Mouse (Mus musculus) sigmoid colon, adult 10 weeks (tissue): ENCODE results near the gene Adam4. TPM values are rescaled to one million over a fixed set of nuclear protein-coding genes. Genes with fewer than 3 reads are reported as not detected.

Experiments used
- polyA plus RNA-seq: library from polyadenylated mRNA; stranded (reverse); fragments of 350-450 nt; fragmentation: Illumina TruSeq; extraction: RNeasy Lipid Tissue Mini Kit (QIAGEN cat#74804); gene quantifications from one replicate; pipeline ENCODE4 v1.2.3, GENCODE M21; 2014; ENCODE audit warnings: low read depth, low replicate concordance

Gene Adam4
- 3.7 TPM for polyA plus RNA-seq

GRCm38 (mm10) chr12:81421846-81422245, at the start of gene Adam4:
TSS of gene Adam4 (minus strand) at chr12:81421946.

GRCm38 (mm10) chr12:81379364-81379763, 42.4 kb downstream of the Adam4 start, which contains the start of gene Gm4787:
TSS of gene Gm4787 (minus strand) at chr12:81379464.

Other genes with a start within 250 kb of the Adam4 start
- 0.95 TPM for gene Slc8a3, start 88.8 kb downstream of the Adam4 start, polyA plus RNA-seq
- gene Gm4787, start 42.5 kb downstream of the Adam4 start, polyA plus RNA-seq = 4.5 TPM
- 258 TPM for gene Cox16, start 63.2 kb upstream of the Adam4 start, polyA plus RNA-seq
- gene Gm20498, start 111.0 kb upstream of the Adam4 start, polyA plus RNA-seq = 10.2 TPM
- 232 TPM for gene Synj2bp, start 111.0 kb upstream of the Adam4 start, polyA plus RNA-seq
- not detected for gene Adam21, start 146.5 kb upstream of the Adam4 start, polyA plus RNA-seq
- gene Med6, start 173.1 kb upstream of the Adam4 start, polyA plus RNA-seq = 83.3 TPM
- 1.2 TPM for gene Ttc9, start 209.3 kb upstream of the Adam4 start, polyA plus RNA-seq